Comparison of ENCODE assay signal across 18 mouse cellular contexts in genomic region chr8:10641343-10641742, GRCm38 (mm10).
DNase-seq lines count a peak whose midpoint lies in the region; ATAC-seq and TF ChIP-seq lines count a peak whose summit lies in the region.
"Had no signal": no experiment of that assay in that cellular context is flagged by ENCODE, and none has a peak within 500 bp of the region (broad histone marks: within the 10 kb centered on the region; RNA-seq: fewer than 3 reads in every experiment).

No protein-coding gene starts in this region.

- ATAC-seq in liver, embryonic 12.5 days: no peak
- no peak for ATAC-seq in liver, postnatal 0 days
- ATAC-seq in liver, embryonic 15.5 days (ENCODE audit: insufficient read depth): peak; percentile 51
- no peak for ATAC-seq in monocyte, adult 5-6 weeks (replicated peaks; ENCODE audit: insufficient number of reproducible peaks, low FRiP score, low TSS enrichment, poor library complexity, severe bottlenecking)
- ATAC-seq: activated CD4-positive, CD25-positive, alpha-beta regulatory T cell, adult 4 months; forebrain, embryonic 13.5 days; Patski had no signal

- intact Hi-C loops in heart, postnatal 25 days (cut with DNase I): loop anchor here (5.0 to 10.0 kb wide), 2 partner anchors 54 to 173 kb away; no protein-coding TSS in a partner anchor

- H3K27ac ChIP-seq in heart, embryonic 10.5 days: peak overlapping the region; percentile 56; the same call in 1 of the 2 replicates
- H3K27ac ChIP-seq in liver, embryonic 12.5 days: peak overlapping the region; percentile 32
- H3K27ac ChIP-seq in liver, postnatal 0 days (ENCODE audit: low read depth): no peak overlapping the region
- H3K27ac ChIP-seq in liver, embryonic 15.5 days (replicated peaks): peak overlapping the region; percentile 71
- H3K27ac ChIP-seq: embryonic facial prominence, embryonic 10.5 days; forebrain, embryonic 13.5 days; gastrocnemius, adult 2 months; hindbrain, embryonic 10.5 days; hindbrain, embryonic 15.5 days had no signal

- DNase-seq in heart, embryonic 10.5 days (ENCODE audit: low spot score): no peak
- DNase-seq in heart, postnatal 25 days (ENCODE audit: low spot score): no peak
- DNase-seq in liver, postnatal 0 days: no peak
- DNase-seq in kidney, postnatal 36 days: no peak
- DNase-seq: adrenal gland, postnatal 25 days; cerebellum, adult 2 months; cerebellum, postnatal 10 days; gastrocnemius, adult 2 months; gastrocnemius, postnatal 25 days had no signal

- no peaks in the 10 kb centered on the region for H3K27me3 ChIP-seq in heart, embryonic 10.5 days (ENCODE audit: insufficient read depth, poor library complexity, severe bottlenecking)
- H3K27me3 ChIP-seq in liver, embryonic 12.5 days (replicated peaks): 0 out of 2 replicates have a peak, but pooled peaks cover 3% of the 10 kb centered on the region
- no peaks in the 10 kb centered on the region for H3K27me3 ChIP-seq in liver, postnatal 0 days (ENCODE audit: insufficient read depth, low read length)
- no peaks in the 10 kb centered on the region for H3K27me3 ChIP-seq in liver, embryonic 15.5 days
- H3K27me3 ChIP-seq: forebrain, embryonic 13.5 days; hindbrain, embryonic 15.5 days; Patski had no signal

- no peak overlapping the region for H3K4me3 ChIP-seq in heart, embryonic 10.5 days
- no peak overlapping the region for H3K4me3 ChIP-seq in liver, embryonic 12.5 days
- H3K4me3 ChIP-seq in liver, postnatal 0 days (ENCODE audit: low read depth, low read length): no peak overlapping the region
- no peak overlapping the region for H3K4me3 ChIP-seq in liver, embryonic 15.5 days (replicated peaks)
- H3K4me3 ChIP-seq: embryonic facial prominence, embryonic 10.5 days; forebrain, embryonic 13.5 days; gastrocnemius, adult 2 months; hindbrain, embryonic 10.5 days; hindbrain, embryonic 15.5 days had no signal

- no peak overlapping the region for H3K9ac ChIP-seq in liver, embryonic 12.5 days
- H3K9ac ChIP-seq in liver, postnatal 0 days (replicated peaks): no peak overlapping the region
- no peak overlapping the region for H3K9ac ChIP-seq in liver, embryonic 15.5 days
- H3K9ac ChIP-seq: forebrain, embryonic 13.5 days; hindbrain, embryonic 15.5 days had no signal

- peaks cover 55% of the 10 kb centered on the region for H3K4me1 ChIP-seq in heart, embryonic 10.5 days
- H3K4me1 ChIP-seq in liver, embryonic 12.5 days: peaks cover 27% of the 10 kb centered on the region
- no peaks in the 10 kb centered on the region for H3K4me1 ChIP-seq in liver, postnatal 0 days (ENCODE audit: insufficient read depth)
- H3K4me1 ChIP-seq in liver, embryonic 15.5 days (replicated peaks): peaks cover 29% of the 10 kb centered on the region

- 0 out of 2 replicates have a peak overlapping the region, but pooled peaks have one; percentile 23 for H3K4me2 ChIP-seq in liver, embryonic 12.5 days
- H3K4me2 ChIP-seq in liver, postnatal 0 days (ENCODE audit: low read depth, low read length): no peak overlapping the region
- peak overlapping the region; percentile 19; the same call in 1 of the 2 replicates for H3K4me2 ChIP-seq in liver, embryonic 15.5 days
- H3K4me2 ChIP-seq: forebrain, embryonic 13.5 days; hindbrain, embryonic 15.5 days had no signal

- H3K9me3 ChIP-seq in heart, embryonic 10.5 days: no peaks in the 10 kb centered on the region
- H3K9me3 ChIP-seq in liver, embryonic 12.5 days (replicated peaks): no peaks in the 10 kb centered on the region
- H3K9me3 ChIP-seq in liver, postnatal 0 days (ENCODE audit: low read length): no peaks in the 10 kb centered on the region
- no peaks in the 10 kb centered on the region for H3K9me3 ChIP-seq in liver, embryonic 15.5 days (replicated peaks)
- H3K9me3 ChIP-seq: embryonic facial prominence, embryonic 10.5 days; forebrain, embryonic 13.5 days; hindbrain, embryonic 10.5 days; hindbrain, embryonic 15.5 days had no signal

- no peak for TF ChIP-seq CTCF in liver, postnatal 0 days (IDR thresholded peaks at IDR 0.05; ENCODE audit: low read depth)

- no peaks in the 10 kb centered on the region for H3K36me3 ChIP-seq in heart, embryonic 10.5 days
- H3K36me3 ChIP-seq in liver, embryonic 12.5 days: no peaks in the 10 kb centered on the region
- no peaks in the 10 kb centered on the region for H3K36me3 ChIP-seq in liver, postnatal 0 days (replicated peaks; ENCODE audit: insufficient read depth, low read length)
- no peaks in the 10 kb centered on the region for H3K36me3 ChIP-seq in liver, embryonic 15.5 days (replicated peaks)
- H3K36me3 ChIP-seq: embryonic facial prominence, embryonic 10.5 days; hindbrain, embryonic 10.5 days; hindbrain, embryonic 15.5 days had no signal

- no peak for TF ChIP-seq EP300 in liver, postnatal 0 days (IDR thresholded peaks at IDR 0.05; ENCODE audit: low read depth)
